Mouse (Mus musculus) cerebellum, postnatal 10 days (tissue): ENCODE measurements at regions not wholly inside any gene's neighbourhood (a gene's known extent, or its start where the extent isn't known, plus 50 kb on each side); places are given as distances from the start of the nearest gene placed in this dataset.

Experiments used
- DNase-seq, 2 experiments: peaks; one replicate each; pipeline ENCODE4 v3.0.0; 2021; ENCODE audit warnings: mixed read lengths in 2 of 2

GRCm38 (mm10) chr3:113811790-113812189, 181.8 kb upstream of the Rnpc3 start:
- peak; percentile 48 to 63 for DNase-seq

- peak; percentile 2 to 7 for DNase-seq
Measured at GRCm38 (mm10) chr3:113859421-113859820, 170.9 kb upstream of the Col11a1 start.

GRCm38 (mm10) chr3:113860005-113860404, 170.3 kb upstream of the Col11a1 start:
- DNase-seq = no peak

GRCm38 (mm10) chr3:113860426-113860825, 169.9 kb upstream of the Col11a1 start:
- no peak for DNase-seq

GRCm38 (mm10) chr3:113873226-113873625, 157.1 kb upstream of the Col11a1 start:
- no peak for DNase-seq

GRCm38 (mm10) chr3:113905162-113905561, 125.2 kb upstream of the Col11a1 start:
- no peak for DNase-seq

GRCm38 (mm10) chr3:113919350-113920179, 110.8 kb upstream of the Col11a1 start:
- peak; percentile 85 to 90 for DNase-seq

- no peak for DNase-seq
Measured at GRCm38 (mm10) chr3:113931553-113931952, 98.8 kb upstream of the Col11a1 start.

GRCm38 (mm10) chr3:113950501-113950900, 79.8 kb upstream of the Col11a1 start:
- no peak for DNase-seq

- no peak for DNase-seq
Measured at GRCm38 (mm10) chr3:113952468-113952867, 77.9 kb upstream of the Col11a1 start.

GRCm38 (mm10) chr3:113953113-113953512, 77.2 kb upstream of the Col11a1 start:
- DNase-seq = no peak

GRCm38 (mm10) chr3:113954486-113954885, 75.9 kb upstream of the Col11a1 start:
- no peak for DNase-seq

- no peak for DNase-seq
Measured at GRCm38 (mm10) chr3:113960080-113960479, 70.3 kb upstream of the Col11a1 start.
